Mouse (Mus musculus): ENCODE measurements around the gene Cd44.

Gene Cd44

GRCm38 (mm10) chr2:102900875-102901827, at the start of gene Cd44:
Gene Cd44 (minus strand): TSS chr2:102901665.
- no peak for DNase-seq

- DNase-seq: no peak
Observed at GRCm38 (mm10) chr2:102948481-102948857, 47.0 kb upstream of the Cd44 start.

DNA sequence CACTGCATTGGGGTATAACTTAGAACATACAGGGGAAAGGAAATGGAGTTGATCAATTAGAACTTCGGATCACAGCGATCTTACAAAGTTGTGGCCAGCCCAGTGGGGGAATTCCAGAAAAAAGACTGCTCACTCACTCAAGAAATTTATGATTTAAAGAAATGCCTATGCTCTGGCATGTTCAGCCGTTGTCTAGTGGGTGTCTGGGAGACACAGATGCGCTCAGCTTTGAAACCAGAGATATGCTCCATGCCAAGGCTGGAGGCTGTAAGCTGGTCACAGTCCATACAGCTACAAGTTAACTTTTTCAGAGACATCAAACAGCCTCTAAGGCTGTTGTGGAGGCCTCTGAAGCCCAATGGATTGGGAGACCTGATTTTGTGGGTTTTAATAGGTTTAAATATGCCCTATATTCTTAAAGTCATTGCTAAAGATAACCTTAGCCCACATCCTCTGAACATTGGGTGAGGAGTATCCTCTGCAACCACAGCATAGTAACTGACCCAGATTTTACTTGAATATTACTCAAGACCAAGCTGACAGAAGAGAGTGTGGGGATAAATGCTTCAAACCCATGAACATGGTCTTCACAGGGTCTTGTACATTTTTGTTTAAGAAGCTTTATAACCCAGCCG, 46.5 kb upstream of the Cd44 start:
- no peak for DNase-seq

- DNase-seq: no peak
Observed at GRCm38 (mm10) chr2:102945111-102945510, 43.6 kb upstream of the Cd44 start.

DNA sequence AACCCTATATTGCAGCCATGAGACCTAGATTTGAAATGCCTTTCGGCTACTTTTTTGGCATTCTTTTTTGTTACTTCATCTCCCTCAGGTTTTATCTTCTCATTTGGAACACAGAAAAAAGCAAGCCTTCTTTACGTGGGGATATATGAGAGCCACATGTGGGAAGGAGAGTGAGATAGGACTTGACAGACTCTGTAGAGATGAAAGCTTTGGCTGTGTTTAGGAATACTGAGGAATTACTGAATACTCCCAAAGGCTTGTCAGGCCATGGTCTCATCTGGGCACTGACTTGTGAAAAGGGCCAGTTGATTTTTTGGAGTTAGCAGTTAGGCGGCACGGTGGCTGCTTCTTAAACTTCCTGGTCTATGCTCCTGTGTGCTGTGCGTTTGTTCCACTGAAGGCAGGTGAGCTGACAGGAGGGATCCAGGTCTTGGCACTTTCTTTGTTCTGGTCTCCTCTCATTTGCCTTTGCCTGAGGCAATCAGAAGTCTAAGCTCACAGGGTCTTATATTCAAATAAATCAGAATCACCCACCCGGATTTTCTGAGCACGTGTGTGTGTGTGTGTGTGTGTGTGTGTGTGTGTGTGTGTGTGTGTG, 43.0 kb upstream of the Cd44 start:
- no peak for DNase-seq

- DNase-seq: no peak
Observed at GRCm38 (mm10) chr2:102943983-102944382, 42.5 kb upstream of the Cd44 start.

DNA sequence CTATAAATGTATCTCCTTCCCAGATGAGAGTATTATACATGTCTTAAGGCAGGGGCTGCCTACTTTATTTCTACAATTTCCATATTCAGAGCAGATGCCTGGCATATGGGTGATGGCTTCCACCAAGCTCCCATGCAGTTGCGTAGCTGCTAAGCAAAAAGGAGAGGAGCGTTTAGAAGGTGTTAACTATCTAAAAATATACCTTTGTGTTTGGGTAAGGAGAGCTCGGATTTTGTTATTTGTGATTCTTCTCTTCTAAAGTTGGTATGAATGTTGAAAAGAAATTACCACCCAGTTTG, 41.3 kb upstream of the Cd44 start:
- DNase-seq: no peak

DNA sequence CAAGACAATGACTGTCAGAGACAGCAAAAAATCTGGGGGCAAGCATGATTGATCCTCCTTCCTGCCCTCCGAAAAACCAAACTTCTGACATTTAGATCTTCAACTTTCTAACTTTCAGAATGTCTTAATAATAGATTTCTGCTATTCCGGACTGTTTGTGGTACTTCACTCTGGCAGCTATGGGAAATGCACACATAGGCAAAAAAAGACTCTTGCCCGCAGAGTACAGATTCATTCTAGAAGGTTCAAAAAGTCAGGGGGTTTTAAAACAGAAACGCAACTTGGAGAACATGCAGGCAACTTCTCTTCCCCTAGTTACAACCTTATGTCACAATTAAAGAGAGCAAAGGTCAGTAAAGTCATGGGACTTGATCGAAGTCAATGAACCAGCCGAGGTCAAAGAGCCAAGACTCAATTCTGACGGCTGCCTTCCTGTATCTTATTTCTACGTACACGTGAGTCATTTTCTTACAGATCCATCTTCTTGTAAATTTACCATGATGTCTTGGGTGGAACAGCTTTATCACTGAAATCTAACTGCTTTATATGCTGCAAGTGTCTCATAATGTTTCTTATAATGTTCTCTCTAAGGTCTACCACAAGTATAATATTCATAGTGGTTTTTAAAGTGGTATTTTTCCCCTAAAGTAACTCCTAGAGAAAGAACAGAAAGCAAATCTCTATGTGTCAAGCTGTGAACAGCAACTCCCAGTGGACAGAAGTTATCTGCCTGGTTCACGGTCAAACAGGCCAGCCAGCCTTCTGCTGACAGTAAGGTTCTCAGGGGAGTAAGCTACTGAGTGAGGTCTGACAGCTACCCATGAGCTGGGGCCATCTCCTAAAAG, 40.7 kb upstream of the Cd44 start:
- no peak for DNase-seq

GRCm38 (mm10) chr2:102940813-102941361, 39.4 kb upstream of the Cd44 start:
- no peak for DNase-seq

GRCm38 (mm10) chr2:102940158-102940557, 38.7 kb upstream of the Cd44 start:
- DNase-seq: no peak

GRCm38 (mm10) chr2:102936886-102937285, 35.4 kb upstream of the Cd44 start:
- no peak for DNase-seq

- no peak for DNase-seq
Observed at GRCm38 (mm10) chr2:102934834-102935233, 33.4 kb upstream of the Cd44 start.

- DNase-seq: no peak
Observed at GRCm38 (mm10) chr2:102933787-102934186, 32.3 kb upstream of the Cd44 start.

GRCm38 (mm10) chr2:102933142-102933541, 31.7 kb upstream of the Cd44 start:
- DNase-seq: no peak

- DNase-seq: no peak
Observed at GRCm38 (mm10) chr2:102932667-102933066, 31.2 kb upstream of the Cd44 start.

DNA sequence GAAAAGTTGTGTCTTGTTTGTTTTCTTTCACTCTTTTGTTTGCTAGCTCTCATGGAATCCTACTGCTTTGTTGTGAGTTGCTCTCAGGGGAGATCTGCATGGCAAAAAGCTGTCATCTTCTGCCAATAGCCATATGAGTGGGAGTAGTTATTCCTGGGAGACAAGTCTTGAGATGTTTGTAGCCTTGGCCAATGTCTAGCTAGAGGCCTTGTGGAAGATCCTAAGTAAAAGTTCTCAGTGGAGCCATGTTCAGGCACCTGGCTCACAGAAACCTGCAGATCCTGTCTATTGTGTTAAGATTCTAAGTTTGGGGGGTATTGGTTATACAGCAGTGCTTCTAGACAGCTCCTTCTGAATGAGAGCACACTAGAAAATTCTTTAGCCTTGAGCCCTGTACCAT, 26.7 kb upstream of the Cd44 start:
- no peak for DNase-seq

- no peak for DNase-seq
Observed at GRCm38 (mm10) chr2:102924480-102924879, 23.0 kb upstream of the Cd44 start.

- no peak for DNase-seq
Observed at GRCm38 (mm10) chr2:102923682-102924081, 22.2 kb upstream of the Cd44 start.

DNA sequence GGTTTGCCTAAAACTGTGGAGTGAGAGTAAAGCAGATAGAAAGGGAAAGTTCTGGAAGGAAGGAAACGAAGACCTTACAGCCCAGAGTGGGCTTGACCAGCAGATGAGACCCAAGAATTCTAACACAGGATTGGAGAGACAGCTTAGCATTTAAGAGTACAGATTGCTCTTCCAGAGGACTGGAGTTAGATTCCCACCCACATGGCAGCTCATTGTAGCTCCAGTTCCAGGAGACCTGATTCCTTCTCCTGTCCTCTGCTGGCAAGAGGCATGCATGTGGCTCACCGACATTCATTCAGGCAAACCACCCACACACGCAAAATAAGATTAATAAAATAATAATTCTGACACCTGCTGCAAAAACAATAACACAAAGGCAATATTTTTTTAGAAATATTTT, 20.6 kb upstream of the Cd44 start:
- no peak for DNase-seq

GRCm38 (mm10) chr2:102918301-102918700, 16.8 kb upstream of the Cd44 start:
- no peak for DNase-seq

GRCm38 (mm10) chr2:102916596-102916995, 15.1 kb upstream of the Cd44 start:
- no peak for DNase-seq

DNA sequence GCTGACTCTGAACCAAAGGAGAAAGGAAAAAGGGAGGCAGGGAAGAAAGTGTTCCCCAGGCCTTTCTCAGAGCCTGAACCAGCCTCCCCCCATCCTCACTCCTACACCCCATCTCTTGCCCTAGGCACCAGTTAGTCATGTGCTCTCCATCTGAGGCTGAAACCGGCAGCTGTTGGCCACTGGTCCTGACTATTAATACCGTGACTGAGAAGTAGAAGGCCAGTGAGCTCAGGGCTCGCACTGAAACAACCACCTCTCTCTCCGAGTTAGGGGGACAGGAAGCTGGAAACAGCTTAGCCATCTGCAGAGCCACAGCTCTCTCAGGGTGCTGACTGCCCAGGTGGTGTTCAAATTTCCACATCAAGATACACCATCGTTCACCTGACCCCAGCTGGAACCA, 13.2 kb upstream of the Cd44 start:
- DNase-seq: no peak

All from cerebellum, adult 8-10 months (tissue).